Mouse (Mus musculus): ENCODE results near the gene Mbnl2.

The Mbnl2 gene

DNA sequence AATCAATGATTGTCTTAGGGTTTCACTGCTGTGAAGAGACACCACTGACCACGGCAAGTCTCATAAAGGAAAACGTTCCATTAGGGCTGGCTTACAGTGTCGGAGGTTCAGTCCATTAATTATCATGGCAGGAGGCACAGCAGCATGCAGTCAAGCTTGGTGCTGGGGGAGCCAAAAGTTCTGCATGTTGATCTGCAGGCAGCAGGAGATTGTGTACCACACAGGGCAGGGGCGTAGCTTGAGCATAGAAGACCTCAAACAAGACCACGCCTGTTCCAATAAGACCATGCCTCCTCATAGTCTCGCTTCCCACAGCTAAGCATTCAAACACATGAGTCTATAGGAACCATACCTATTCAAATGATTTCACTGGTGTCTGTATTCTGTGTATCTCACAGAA, 85.7 kb downstream of the Mbnl2 start:
- no peak for DNase-seq

DNA sequence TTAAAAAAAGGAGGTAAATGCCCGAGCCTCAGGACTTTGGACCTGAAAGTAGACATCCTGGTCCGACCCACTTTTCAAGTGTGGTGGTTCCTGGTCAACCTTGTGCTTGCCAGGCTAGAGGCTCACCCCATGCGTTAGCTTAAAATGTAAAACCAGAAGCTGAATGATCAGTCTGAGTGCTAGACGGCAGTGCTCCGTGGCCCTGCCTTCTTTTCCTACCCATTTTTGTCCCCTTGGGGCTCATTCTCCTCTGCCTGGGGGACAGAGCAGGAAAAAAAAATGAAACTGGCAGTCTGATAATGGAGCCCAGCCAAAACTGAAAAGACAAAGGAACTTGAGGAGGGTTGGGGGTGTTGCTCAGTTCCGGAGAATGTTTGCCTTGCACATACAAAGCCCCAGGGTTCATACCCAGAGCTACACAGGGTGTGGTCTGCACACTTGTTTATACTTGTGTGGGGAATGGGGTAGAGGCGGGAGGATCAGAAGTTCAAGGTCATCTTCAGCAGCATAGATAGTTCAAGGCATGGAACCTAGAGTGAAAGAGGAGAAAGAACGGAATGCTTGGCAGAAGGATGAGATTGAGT, 87.0 kb downstream of the Mbnl2 start:
- DNase-seq = no peak

DNA sequence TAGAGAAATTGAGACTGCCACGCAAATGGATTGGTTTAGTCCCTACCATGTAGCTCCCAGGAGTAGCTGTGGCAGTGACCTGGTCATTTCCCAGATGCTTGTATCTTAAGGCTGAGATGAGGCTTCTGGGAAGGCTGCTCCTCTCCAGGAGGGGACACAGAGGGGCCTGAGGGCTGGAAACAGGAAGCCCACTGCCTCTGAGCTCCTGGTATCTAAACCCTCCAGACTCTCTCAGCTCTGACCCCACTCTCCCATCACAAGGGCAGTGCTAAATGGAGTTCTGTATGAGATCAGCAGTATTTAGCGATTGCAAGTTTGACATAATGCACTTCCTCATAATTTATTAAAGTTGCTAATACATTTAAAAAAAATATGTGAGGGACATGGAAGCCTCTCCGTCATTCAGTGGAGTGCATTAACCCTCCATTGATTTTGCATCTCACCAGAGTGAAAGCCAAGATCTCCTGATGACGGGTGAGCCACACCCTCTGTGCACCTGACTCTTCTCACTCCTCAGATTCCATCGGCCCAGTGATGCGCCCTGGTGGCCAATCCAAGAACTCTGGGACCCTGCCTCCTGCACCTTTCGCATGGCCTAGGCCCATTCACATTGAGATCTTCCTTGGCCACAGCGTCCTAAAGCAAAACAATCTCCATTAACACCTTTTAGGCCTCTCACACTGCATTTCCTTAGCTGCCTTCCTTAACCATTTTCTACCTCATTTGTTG, 87.8 kb downstream of the Mbnl2 start:
- no peak for DNase-seq

GRCm38 (mm10) chr14:120365088-120365487, 89.6 kb downstream of the Mbnl2 start:
- no peak for DNase-seq

- DNase-seq = peak in 1 of 2 experiments; percentile 61
These were observed 91.5 kb downstream of the Mbnl2 start for GRCm38 (mm10) chr14:120366962-120367361.

DNA sequence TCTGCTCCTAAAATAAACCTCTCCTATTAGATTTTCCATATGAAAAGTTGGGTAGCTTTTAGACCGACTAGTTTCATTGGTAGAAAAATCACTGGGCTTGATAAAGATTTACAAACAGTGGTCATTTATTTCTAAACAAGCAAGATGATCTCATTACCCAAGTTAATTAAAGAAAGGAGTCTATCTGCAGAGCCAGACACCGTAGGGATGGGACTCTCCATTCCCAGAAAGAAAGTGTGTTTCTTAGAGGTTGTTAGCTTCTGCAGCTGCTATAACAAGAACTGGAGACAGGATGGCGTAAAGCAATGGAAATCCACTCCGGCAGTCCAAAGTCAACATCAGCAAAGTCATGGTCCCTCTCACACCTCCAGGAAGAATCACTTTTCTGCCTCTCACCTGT, 92.1 kb downstream of the Mbnl2 start:
- DNase-seq = no peak

GRCm38 (mm10) chr14:120368456-120368855, 93.0 kb downstream of the Mbnl2 start:
- no peak for DNase-seq

- DNase-seq = peak in 1 of 2 experiments; percentile 66
These were observed 93.5 kb downstream of the Mbnl2 start for GRCm38 (mm10) chr14:120368914-120369391.

DNA sequence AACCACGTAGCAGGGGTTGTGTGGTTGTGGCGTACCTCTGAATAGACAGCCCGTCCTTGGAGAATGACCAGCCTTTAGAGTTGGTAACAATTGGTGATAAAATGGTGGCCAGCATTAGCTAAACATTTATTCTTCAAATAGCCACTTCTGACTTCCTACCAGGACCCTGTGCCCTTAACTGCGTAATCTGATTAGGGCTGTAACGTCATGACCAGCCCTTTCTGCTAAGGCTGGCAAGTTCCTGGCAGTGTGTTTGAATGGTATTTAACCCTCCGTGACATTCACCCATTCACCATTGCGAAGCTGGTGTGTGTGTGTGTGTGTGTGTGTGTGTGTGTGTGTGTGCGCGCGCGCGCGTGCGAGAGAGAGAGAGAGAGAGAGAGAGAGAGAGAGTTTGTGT, 94.6 kb downstream of the Mbnl2 start:
- DNase-seq = no peak

- DNase-seq = no peak
These were observed 95.2 kb downstream of the Mbnl2 start for GRCm38 (mm10) chr14:120370631-120371030.

- no peak for DNase-seq
These were observed 95.7 kb downstream of the Mbnl2 start for GRCm38 (mm10) chr14:120371174-120371573.

DNA sequence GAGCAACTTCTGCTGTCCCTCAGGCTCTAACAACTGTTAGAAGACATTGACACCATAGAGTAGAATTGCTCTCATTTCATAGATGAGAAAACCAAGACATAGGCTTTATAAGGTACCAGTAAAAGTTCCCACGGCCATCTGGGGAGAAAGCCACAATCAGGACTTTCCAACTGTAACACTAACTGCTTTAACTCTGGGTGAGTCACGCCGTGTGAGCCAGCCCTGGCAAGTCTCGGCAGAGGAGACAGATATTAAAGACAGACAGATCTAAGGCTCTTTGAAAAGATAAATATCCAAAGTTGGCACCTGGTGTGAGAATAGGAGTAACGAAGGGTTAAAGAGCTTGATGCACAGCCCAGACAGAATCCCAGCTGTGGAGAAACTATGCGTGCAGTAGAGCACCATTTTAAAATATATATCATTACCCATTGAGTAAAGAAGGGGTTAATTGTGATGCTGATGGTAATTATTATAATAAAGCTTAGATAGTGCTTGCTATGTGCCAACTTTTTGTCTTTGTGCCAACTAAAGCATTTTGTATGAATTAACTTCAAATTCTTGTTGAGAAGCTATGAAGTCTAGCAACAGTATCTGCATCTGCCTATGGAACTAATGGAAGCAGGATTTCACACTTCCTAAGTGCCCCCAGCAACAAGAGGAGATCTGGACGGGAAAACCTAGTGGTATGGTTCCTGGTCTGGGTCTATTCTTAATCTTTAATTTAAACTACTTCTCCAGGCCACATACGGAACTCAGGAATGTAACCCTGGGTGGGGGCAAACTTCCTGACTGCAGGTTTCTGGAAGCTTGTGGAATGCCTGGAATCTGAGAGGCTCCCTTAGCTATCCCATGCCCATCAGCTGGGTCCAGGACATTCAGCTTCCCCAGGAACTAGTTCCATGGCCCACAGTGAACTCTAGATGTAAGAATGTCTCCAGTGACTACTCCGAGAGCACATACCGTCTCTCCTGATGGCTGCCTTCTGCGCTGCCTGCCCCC, 97.9 kb downstream of the Mbnl2 start:
- DNase-seq = peak; percentile 36 to 61

DNA sequence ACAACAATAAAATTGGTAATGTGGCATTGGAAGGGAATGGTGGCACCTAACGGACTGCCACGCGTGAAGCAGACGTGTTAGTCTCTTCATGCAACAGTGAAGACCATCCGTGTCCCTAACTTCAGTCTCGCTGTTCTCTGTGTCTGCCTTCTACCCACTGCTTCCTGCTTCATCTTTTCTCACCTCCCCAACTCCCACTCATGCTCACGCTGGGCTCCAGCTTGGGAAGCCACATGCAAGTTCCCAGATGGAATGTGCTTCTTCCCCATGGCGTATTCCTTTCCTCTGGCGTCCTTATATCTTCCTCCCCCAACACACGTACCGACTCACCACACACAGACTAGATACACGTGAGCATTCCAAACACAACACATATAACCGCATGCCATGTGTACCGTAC, 99.3 kb downstream of the Mbnl2 start:
- DNase-seq = no peak

DNA sequence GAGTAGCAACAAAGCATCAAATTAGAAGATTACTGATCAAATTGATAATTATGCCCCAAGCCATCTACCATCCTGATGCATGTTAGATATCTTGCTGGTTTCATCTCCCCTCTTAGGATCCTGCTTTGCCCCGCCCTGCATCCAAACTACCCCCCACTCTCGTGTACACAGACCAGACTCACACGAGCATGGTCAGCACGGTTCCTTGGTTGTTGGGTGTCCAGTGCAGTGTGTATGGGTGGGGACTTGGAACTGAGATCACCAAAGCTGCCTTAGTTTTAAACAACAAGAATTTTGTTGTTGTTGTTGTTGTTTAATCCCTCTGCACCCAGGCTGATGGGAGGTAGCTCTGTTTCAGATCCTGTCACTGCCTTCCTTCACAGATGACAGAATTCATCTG, 101.7 kb downstream of the Mbnl2 start:
- no peak for DNase-seq

- DNase-seq = no peak
These were observed 102.5 kb downstream of the Mbnl2 start for GRCm38 (mm10) chr14:120378002-120378401.

- DNase-seq = peak; percentile 48 to 79
These were observed 104.2 kb downstream of the Mbnl2 start for GRCm38 (mm10) chr14:120379716-120380115.

GRCm38 (mm10) chr14:120381378-120382134, 106.1 kb downstream of the Mbnl2 start:
- DNase-seq = no peak

GRCm38 (mm10) chr14:120382179-120382578, 106.7 kb downstream of the Mbnl2 start:
- no peak for DNase-seq

- no peak for DNase-seq
These were observed 107.8 kb downstream of the Mbnl2 start for GRCm38 (mm10) chr14:120383186-120383851.

- no peak for DNase-seq
These were observed 109.1 kb downstream of the Mbnl2 start for GRCm38 (mm10) chr14:120384615-120385014.

- DNase-seq = no peak
These were observed 111.8 kb downstream of the Mbnl2 start for GRCm38 (mm10) chr14:120387293-120387692.
